Mouse (Mus musculus) testis, postnatal 10 days (tissue): ENCODE measurements around the gene Acot7.
A peak's percentile ranks its signal among the peaks of the same experiment; 100 is the strongest.

ENCODE experiments used
- DNase-seq: peaks from one replicate; pipeline ENCODE4 v3.0.0; 2021; ENCODE audit warnings: low spot score

The Acot7 gene

GRCm38 (mm10) chr4:152177537-152178343 is at the start of gene Acot7:
Gene Acot7, plus strand, starts transcription at chr4:152178134.
- peak; percentile 97 for DNase-seq

- no peak for DNase-seq
Observed at GRCm38 (mm10) chr4:152128784-152129183, 49.1 kb upstream of the Acot7 start.

DNA sequence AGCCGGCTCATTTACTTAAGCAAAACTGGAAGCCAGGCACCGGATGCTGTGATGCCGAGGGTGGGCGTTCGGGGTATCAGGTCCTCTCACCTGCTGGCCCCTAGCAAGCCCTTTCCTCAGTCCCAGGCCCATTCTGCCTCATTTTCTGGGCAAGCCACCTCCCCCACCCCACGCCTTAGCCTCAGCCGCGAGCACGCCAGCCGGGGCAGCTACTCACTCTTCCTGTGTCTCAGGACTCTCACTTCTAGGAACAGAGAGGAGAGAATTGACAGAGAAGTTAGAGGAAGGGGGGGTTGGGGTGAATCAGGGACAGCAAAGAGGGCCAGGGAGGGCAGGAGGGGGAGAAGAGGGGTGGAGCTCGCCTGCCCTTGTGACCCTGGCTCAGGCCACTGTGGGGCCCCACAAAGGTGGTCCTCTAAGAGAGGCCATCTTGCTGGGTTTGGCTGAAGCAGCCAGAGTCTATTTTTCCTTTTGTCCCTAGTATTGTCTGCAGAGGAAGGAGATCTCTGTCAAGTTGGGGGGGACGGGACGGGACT is 48.5 kb upstream of the Acot7 start:
- DNase-seq: no peak

- DNase-seq: peak; percentile 83
Observed at GRCm38 (mm10) chr4:152130771-152131653, 46.9 kb upstream of the Acot7 start.

GRCm38 (mm10) chr4:152131809-152132771 is 45.8 kb upstream of the Acot7 start:
- DNase-seq: no peak

DNA sequence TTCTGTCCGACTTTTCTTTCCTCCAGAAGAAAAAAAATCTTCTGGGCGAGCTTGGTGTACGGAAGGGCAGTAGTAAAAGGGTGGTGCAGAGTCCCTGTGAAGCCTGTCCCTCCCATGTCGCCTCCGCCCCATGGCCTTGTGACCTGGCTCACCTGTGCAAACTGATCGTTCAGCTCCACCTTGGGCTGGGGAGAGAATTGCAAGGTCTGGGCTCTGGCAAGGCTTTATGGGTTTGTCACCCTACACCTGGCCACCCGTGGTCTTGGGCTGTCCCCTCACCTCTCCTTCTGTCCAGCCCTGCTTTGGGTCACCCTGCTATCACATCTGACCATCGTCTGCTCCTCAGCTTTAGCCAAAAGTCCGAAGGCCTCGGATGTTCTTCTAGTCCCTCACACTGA is 45.2 kb upstream of the Acot7 start:
- no peak for DNase-seq

DNA sequence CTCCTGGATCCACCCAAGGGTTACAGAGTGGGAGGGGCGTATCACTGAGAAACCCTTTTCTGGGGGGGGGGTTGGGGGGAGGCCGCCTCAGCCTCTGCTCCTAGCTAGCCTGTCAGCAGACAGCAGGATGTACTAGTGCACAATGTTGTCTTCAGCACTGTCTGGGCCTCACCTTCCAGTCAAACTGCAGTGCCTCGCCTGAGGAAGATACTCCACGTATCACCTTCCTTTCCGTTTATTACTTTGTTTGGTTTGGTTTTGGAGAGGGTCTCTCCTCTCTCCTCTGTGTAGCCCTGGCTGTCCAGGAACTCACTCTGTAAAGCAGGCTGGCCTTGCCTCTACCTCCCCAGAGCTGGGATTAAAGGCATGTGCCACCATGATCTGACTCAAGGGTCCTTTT is 44.7 kb upstream of the Acot7 start:
- no peak for DNase-seq

GRCm38 (mm10) chr4:152134507-152134906 is 43.4 kb upstream of the Acot7 start:
- DNase-seq: peak; percentile 70

- no peak for DNase-seq
Observed at GRCm38 (mm10) chr4:152135363-152135762, 42.6 kb upstream of the Acot7 start.

GRCm38 (mm10) chr4:152136112-152136875 is 41.6 kb upstream of the Acot7 start:
- DNase-seq: no peak

- no peak for DNase-seq
Observed at GRCm38 (mm10) chr4:152136876-152137250, 41.1 kb upstream of the Acot7 start.

DNA sequence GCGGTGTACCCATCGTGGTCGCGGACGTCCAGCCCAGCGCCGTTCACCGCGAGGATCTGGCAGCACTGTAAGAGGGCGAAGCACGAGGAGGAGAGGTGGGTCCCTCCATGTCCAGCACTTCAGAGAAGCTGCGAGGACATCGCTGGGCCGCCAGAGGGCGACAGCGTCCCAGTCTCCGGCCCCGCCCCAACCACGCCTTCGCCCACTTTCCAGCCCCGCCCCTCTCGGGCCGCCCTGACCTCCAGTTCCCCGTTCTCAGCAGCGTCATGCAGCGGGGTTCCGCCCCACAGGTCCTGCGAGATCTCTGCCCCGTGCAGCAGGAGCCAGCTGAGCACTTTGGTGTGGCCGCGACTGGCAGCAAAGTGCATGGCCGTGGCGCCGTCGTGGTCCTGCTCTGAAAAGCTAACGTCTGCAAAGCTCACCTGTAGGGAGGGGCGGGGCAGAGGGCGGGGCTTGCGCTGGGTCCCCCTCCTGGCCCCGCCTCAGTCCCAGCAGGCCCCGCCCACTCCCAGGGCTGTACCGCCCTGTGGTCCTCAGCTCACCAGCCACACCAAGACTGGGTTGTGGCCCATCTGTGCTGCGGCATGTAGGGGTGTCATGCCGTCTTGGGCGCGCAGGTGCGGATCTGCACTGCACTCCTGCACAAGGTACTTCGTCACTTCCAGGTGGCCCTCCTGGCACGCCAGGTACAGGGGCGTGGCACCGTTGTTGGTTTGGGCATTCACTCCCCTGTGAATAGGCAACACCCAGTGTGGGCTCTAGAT is 39.3 kb upstream of the Acot7 start:
- peak; percentile 96 for DNase-seq

- no peak for DNase-seq
Observed at GRCm38 (mm10) chr4:152140441-152140840, 37.5 kb upstream of the Acot7 start.

GRCm38 (mm10) chr4:152141521-152142135 is 36.3 kb upstream of the Acot7 start:
- DNase-seq: no peak

DNA sequence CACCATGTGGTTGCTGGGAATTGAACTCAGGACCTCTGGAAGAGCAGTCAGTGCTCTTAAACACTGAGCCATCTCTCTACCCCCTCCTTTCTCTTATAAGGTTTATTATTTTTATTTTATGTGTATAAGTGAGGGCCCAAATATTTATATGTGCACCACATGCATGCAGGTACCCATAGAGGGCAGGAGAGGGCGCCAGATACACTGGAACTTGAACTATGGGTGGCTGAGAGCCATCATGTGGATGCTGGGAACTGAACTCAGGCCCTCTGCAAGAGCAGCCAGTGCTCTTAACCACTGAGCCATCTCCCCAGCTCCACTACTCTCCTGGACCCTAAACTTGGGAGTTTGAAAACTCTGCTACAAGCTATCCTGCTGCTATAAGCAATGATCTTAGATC is 34.3 kb upstream of the Acot7 start:
- DNase-seq: no peak

- no peak for DNase-seq
Observed at GRCm38 (mm10) chr4:152145473-152145872, 32.5 kb upstream of the Acot7 start.

DNA sequence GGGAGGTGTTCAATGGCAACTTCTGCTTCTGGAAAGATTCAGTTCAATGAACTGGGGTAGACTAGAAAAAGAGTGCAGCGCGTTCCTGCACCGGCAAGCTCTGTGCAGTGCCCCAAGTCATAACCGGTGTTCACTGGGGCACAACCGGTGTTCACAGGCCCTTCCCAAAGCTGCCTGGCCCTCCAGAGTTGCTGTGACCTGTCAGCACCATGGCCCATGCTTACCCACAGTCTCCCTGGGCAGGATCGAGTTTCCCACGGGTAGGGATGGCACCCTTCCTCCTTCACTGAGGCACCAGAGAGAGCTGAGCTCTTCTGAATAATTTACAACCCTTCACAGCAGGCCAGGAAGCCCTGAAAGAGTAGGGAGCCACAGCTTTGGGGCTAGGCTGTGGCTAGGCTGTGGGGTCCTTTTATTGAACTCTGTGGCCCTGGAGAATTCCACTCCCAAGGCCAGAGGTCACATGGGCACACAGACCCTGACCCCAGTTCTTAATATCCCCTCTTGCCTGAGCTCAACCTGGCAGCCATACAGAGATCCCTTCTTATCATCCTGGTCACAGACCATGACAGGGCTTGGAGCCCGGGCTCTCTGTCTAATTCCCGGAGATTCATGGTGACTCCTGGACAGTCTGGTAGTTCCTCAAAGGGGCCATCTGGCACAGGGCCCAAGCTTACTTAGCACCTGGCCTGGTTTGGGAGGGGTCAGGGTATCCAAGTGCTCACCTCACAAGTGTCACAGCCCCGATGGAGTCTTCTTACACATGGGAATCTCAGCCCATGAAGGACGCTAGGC is 31.7 kb upstream of the Acot7 start:
- DNase-seq: no peak

GRCm38 (mm10) chr4:152150546-152150945 is 27.4 kb upstream of the Acot7 start:
- no peak for DNase-seq

GRCm38 (mm10) chr4:152151451-152151965 is 26.4 kb upstream of the Acot7 start:
- DNase-seq: no peak
